Comparison of ENCODE assay signal across 19 mouse cellular contexts in the genomic region with DNA sequence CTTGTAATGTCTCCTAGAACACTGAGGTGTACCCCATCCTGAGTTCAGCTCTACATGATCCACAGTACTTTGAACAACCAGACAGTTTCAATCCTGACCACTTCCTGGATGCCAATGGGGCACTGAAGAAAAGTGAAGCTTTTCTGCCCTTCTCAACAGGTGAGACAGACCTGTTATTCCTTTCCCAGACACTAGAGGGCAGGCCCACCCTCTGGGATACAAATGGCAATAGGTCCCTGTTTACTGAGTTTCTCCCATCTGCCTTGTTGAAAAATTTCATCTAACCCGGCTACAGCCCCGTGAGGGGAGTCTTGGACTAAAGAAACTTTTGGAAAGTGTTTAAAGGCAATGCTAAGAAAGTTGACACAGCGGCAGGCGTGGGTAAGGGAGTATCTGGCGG. TPM values are rescaled to one million over a fixed set of nuclear protein-coding genes. Genes with fewer than 3 reads are reported as not detected.
DNase-seq lines count a peak whose midpoint lies in the region; ATAC-seq and TF ChIP-seq lines count a peak whose summit lies in the region.
"Not testable (repeated sequence)": the region's sequence is repeated elsewhere in the genome, so short reads cannot be mapped to it uniquely, and the experiment has no call there.
"Had no signal": no experiment of that assay in that cellular context is flagged by ENCODE, and none has a peak within 500 bp of the region (broad histone marks: within the 10 kb centered on the region; RNA-seq: fewer than 3 reads in every experiment).

No protein-coding gene starts in this region.

- not testable (repeated sequence) for H3K9me3 ChIP-seq in MEL (replicated peaks; ENCODE audit: insufficient read depth, low read length); lung, postnatal 0 days (ENCODE audit: low read length); stomach, postnatal 0 days (ENCODE audit: control insufficient read depth, low read length)

- H3K27ac ChIP-seq in MEL (ENCODE audit: control insufficient read depth, low read depth, low read length); heart, adult 2 months; kidney, adult 2 months (ENCODE audit: insufficient read depth, low read depth, low read length); layer of hippocampus, adult 2 months; lung, postnatal 0 days (ENCODE audit: low read length); stomach, postnatal 0 days (replicated peaks): not testable (repeated sequence)

- TF ChIP-seq CTCF in MEL (IDR thresholded peaks at IDR 0.05 in 2 of 3, conservative IDR thresholded peaks at IDR 0.05 in 1 of 3; ENCODE audit: control insufficient read depth in 1 of 3, insufficient read depth in 1 of 3, low read depth in 2 of 3, low read length in 3 of 3, poor library complexity in 1 of 3, severe bottlenecking in 1 of 3), result peak; percentile 30 to 49 (median 46); a peak in 5 of 6 replicates
- TF ChIP-seq CTCF in heart, adult 2 months (IDR thresholded peaks at IDR 0.05), result peak; percentile 63
- TF ChIP-seq CTCF in kidney, adult 2 months (conservative IDR thresholded peaks at IDR 0.05; ENCODE audit: insufficient read depth, insufficient read length, low read depth, low read length), result peak; percentile 47
- peak; percentile 57 for TF ChIP-seq CTCF in layer of hippocampus, adult 2 months (conservative IDR thresholded peaks at IDR 0.05)
- peak; percentile 54 for TF ChIP-seq CTCF in lung, postnatal 0 days (IDR thresholded peaks at IDR 0.05)
- TF ChIP-seq CTCF in stomach, postnatal 0 days (IDR thresholded peaks at IDR 0.05; ENCODE audit: low read depth), result peak; percentile 65

- not testable (repeated sequence) for TF ChIP-seq POLR2A in MEL (IDR thresholded peaks at IDR 0.05; ENCODE audit: control insufficient read depth in 1 of 2, insufficient read depth in 1 of 2, low read depth in 1 of 2, low read length in 2 of 2, poor library complexity in 1 of 2); heart, adult 2 months (IDR thresholded peaks at IDR 0.05; ENCODE audit: insufficient read depth, low read depth, low read length); kidney, adult 2 months (IDR thresholded peaks at IDR 0.05; ENCODE audit: low read depth, low read length)

- 44% methylated on average over 5 of the region's 5 CpGs for WGBS in heart, adult 2 months
- 47% methylated on average over 5 of the region's 5 CpGs for WGBS in kidney, adult 2 months
- WGBS in lung, postnatal 0 days, result 47% methylated on average over 5 of the region's 5 CpGs
- WGBS in stomach, postnatal 0 days, result 50% methylated on average over 5 of the region's 5 CpGs

- peak; percentile 35 for TF ChIP-seq RAD21 in MEL (IDR thresholded peaks at IDR 0.05; ENCODE audit: low read depth, low read length)

- H3K4me1 ChIP-seq in MEL (ENCODE audit: control insufficient read depth in 1 of 2, insufficient read depth in 2 of 2, low read length in 2 of 2); heart, adult 2 months (ENCODE audit: control insufficient read depth, insufficient read depth, low read length); kidney, adult 2 months (ENCODE audit: control insufficient read depth, insufficient read depth, low read length); lung, postnatal 0 days (ENCODE audit: insufficient read depth, low read depth, low read length); stomach, postnatal 0 days (replicated peaks; ENCODE audit: control insufficient read depth, insufficient read depth): not testable (repeated sequence)

- H3K36me3 ChIP-seq in MEL (ENCODE audit: control insufficient read depth in 1 of 2, insufficient read depth in 2 of 2, low read length in 2 of 2); heart, adult 2 months (ENCODE audit: control insufficient read depth, insufficient read depth, low read length); kidney, adult 2 months (ENCODE audit: control insufficient read depth, insufficient read depth, low read length); lung, postnatal 0 days (ENCODE audit: insufficient read depth, low read length); stomach, postnatal 0 days (ENCODE audit: control insufficient read depth, insufficient read depth, low read length): not testable (repeated sequence)

- H3K4me3 ChIP-seq in MEL (ENCODE audit: control insufficient read depth in 1 of 2, insufficient read depth in 1 of 2, low read depth in 2 of 2, low read length in 2 of 2); heart, adult 2 months; kidney, adult 2 months (ENCODE audit: insufficient read depth, low read depth, low read length); layer of hippocampus, adult 2 months; lung, postnatal 0 days (ENCODE audit: low read depth, low read length); stomach, postnatal 0 days (ENCODE audit: low read depth, low read length): not testable (repeated sequence)

- ATAC-seq in lung, postnatal 0 days; stomach, postnatal 0 days (ENCODE audit: low FRiP score, low TSS enrichment): not testable (repeated sequence)

- DNase-seq in 3T3-L1 (ENCODE audit: low read depth, low spot score), result peak; percentile 30
- peak; percentile 10 for DNase-seq in MEL (ENCODE audit: low read depth, low spot score)
- peak; percentile 6 for DNase-seq in adrenal gland, postnatal 14 days
- not testable (repeated sequence) for DNase-seq in heart, adult 2 months; layer of hippocampus, adult 2 months (ENCODE audit: low spot score in 2 of 2); lung, postnatal 0 days (ENCODE audit: low spot score); stomach, postnatal 0 days (ENCODE audit: low spot score)
- DNase-seq in kidney, adult 2 months, result peak; percentile 37

- intact Hi-C loops in heart, adult 2 months (cut with DNase I), result not testable (repeated sequence)

- not testable (repeated sequence) for H3K4me2 ChIP-seq in lung, postnatal 0 days (replicated peaks; ENCODE audit: low read depth, low read length); stomach, postnatal 0 days (replicated peaks; ENCODE audit: low read depth)

- H3K79me2 ChIP-seq in MEL (ENCODE audit: control insufficient read depth, insufficient read depth, low read length, poor library complexity); heart, adult 2 months (replicated peaks; ENCODE audit: control insufficient read depth, insufficient read depth, low read length): not testable (repeated sequence)

- H3K9ac ChIP-seq in MEL (ENCODE audit: control insufficient read depth, low read depth, low read length, poor library complexity, severe bottlenecking); heart, adult 2 months (ENCODE audit: low read depth, low read length); lung, postnatal 0 days (replicated peaks; ENCODE audit: low read depth); stomach, postnatal 0 days (ENCODE audit: low read length): not testable (repeated sequence)

- not testable (repeated sequence) for TF ChIP-seq EP300 in MEL (IDR thresholded peaks at IDR 0.05; ENCODE audit: low read depth in 1 of 2, low read length in 2 of 2); heart, adult 2 months (IDR thresholded peaks at IDR 0.05; ENCODE audit: insufficient read depth, low read depth, low read length); lung, postnatal 0 days (IDR thresholded peaks at IDR 0.05); stomach, postnatal 0 days (optimal IDR thresholded peaks at IDR 0.05)

- H3K27me3 ChIP-seq in MEL (ENCODE audit: control insufficient read depth in 1 of 2, insufficient read depth in 2 of 2, low read length in 2 of 2); heart, adult 2 months (ENCODE audit: control insufficient read depth, insufficient read depth, low read length); kidney, adult 2 months (replicated peaks; ENCODE audit: control insufficient read depth, insufficient read depth, low read length); lung, postnatal 0 days (replicated peaks; ENCODE audit: insufficient read depth, low read length); stomach, postnatal 0 days (ENCODE audit: control insufficient read depth, insufficient read depth, low read length): not testable (repeated sequence)

TF ChIP-seq in MEL, 35 proteins besides CTCF, POLR2A, EP300 and RAD21:
- peak; percentile 36; the same call in 1 of the 2 replicates for TF ChIP-seq SMC3 (IDR thresholded peaks at IDR 0.05; ENCODE audit: low read depth, low read length)
TF ChIP-seq in MEL: peak in this region for 1; not testable (repeated sequence) for 34.

RNA-seq across cellular contexts. Expression of gene Cyp2b10, which starts 19.9 kb away (rescaled TPM):
- not detected in 2 replicates for total RNA-seq in MEL (2012; rRNA removed)
- not detected for polyA plus RNA-seq in MEL (2012; ENCODE audit: insufficient read depth in 1 of 2, insufficient read length in 2 of 2, low read depth in 1 of 2, low replicate concordance in 2 of 2, missing spikeins in 1 of 2)
- 13.5 and 55.9 TPM in 2 replicates for total RNA-seq in adrenal gland, postnatal 14 days (2021)
- 1 to 10 TPM; 1.3 to 3.1 TPM for total RNA-seq in heart, adult 2 months (2021)
- polyA plus RNA-seq in heart, adult 2 months (2012; rRNA removed), result 0.29 and 1.8 TPM in 2 replicates
- polyA plus RNA-seq in kidney, adult 2 months (2012; rRNA removed), result not detected in 2 replicates
- total RNA-seq in layer of hippocampus, adult 2 months (2021), result under 1 TPM; 0.25 to 0.26 TPM
- 8.3 and 11.8 TPM in 2 replicates for polyA plus RNA-seq in lung, postnatal 0 days (2015; fragmentation: Nextera tagmentation; extraction: Ambion mirVana)
- 7.4 and 10.7 TPM in 2 replicates for polyA plus RNA-seq in stomach, postnatal 0 days (2015; fragmentation: Nextera tagmentation; extraction: Ambion mirVana)
- total RNA-seq: gastrocnemius, postnatal 14 days; hematopoietic stem cell, adult 5-6 weeks had no signal
- polyA plus RNA-seq: embryonic facial prominence, embryonic 13.5 days; forebrain, embryonic 14.5 days; heart, embryonic 15.5 days; hindbrain, embryonic 16.5 days; kidney, embryonic 15.5 days; limb, embryonic 15.5 days; midbrain, embryonic 12.5 days; neural tube, embryonic 12.5 days; testis, adult 2 months had no signal
